Mouse (Mus musculus) small intestine, adult 2 months (tissue): ENCODE measurements around the gene Platr17.

Experiments used
- CTCF ChIP-seq: fragments of 200-500 bp; IDR thresholded peaks from 2 replicates; pipeline ENCODE4 v1.5.1; 2012; ENCODE audit warnings: low read depth, mild to moderate bottlenecking, control low read depth, inconsistent platforms, low read length, moderate library complexity, mixed read lengths; ENCODE audit not compliant: insufficient replicate concordance, insufficient read length; ENCODE audit errors: extremely low read depth
- POLR2A ChIP-seq: fragments of 200-500 bp; IDR thresholded peaks from 2 replicates; pipeline ENCODE4 v1.6.1; 2012; ENCODE audit warnings: low read depth, mild to moderate bottlenecking, control low read depth, inconsistent platforms, low read length, moderate library complexity

DNA sequence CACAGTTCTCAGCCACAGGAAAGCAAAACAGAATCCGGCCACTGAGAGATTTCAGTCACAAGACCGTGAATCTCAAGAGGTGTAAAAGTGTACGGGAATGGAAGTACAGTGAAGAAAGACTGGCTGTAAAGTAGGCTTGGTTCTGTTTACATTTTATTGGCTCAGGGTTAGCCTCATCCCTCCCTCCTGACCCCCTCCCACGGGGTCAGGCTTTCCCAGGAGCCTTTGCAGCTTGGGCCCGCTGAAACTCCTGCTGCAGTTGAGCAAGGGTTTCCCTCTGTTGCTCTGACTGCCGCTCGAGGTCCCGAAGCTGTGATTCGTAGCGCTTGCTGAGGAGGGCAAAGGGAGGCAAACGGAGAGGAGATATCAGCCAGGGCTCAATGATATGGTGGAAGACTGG lies 33.8 kb downstream of the Platr17 start:
- TF ChIP-seq CTCF: no peak
- TF ChIP-seq POLR2A: no peak
